Mouse (Mus musculus): ENCODE measurements around the gene Nle1.
"Not testable (repeated sequence)": the region's sequence is repeated elsewhere in the genome, so short reads cannot be mapped to it uniquely, and the experiment has no call there.

Gene Nle1

GRCm38 (mm10) chr11:82907651-82908607 is at the start of gene Nle1:
Gene Nle1 (minus strand): TSS chr11:82908411.
- DNase-seq, result peak; percentile 96

GRCm38 (mm10) chr11:82956925-82957324 is 48.7 kb upstream of the Nle1 start:
- no peak for DNase-seq

- no peak for DNase-seq
Observed at GRCm38 (mm10) chr11:82954631-82955030, 46.4 kb upstream of the Nle1 start.

GRCm38 (mm10) chr11:82952612-82953542 is 44.7 kb upstream of the Nle1 start:
- DNase-seq, result peak; percentile 73

GRCm38 (mm10) chr11:82951865-82952611 is 43.8 kb upstream of the Nle1 start:
- DNase-seq, result peak; percentile 67

GRCm38 (mm10) chr11:82950736-82951481 is 42.7 kb upstream of the Nle1 start, which contains the start of gene Slfn5:
Gene Slfn5 (plus strand): TSS chr11:82951349.
- no peak for DNase-seq

- DNase-seq, result no peak
Observed at GRCm38 (mm10) chr11:82949036-82949435, 40.8 kb upstream of the Nle1 start.

GRCm38 (mm10) chr11:82947457-82947856 is 39.2 kb upstream of the Nle1 start:
- peak; percentile 59 for DNase-seq

- no peak for DNase-seq
Observed at GRCm38 (mm10) chr11:82945636-82946035, 37.4 kb upstream of the Nle1 start.

GRCm38 (mm10) chr11:82943336-82943735 is 35.1 kb upstream of the Nle1 start:
- DNase-seq, result peak; percentile 56

GRCm38 (mm10) chr11:82933186-82933585 is 25.0 kb upstream of the Nle1 start:
- DNase-seq, result no peak

GRCm38 (mm10) chr11:82931671-82932450 is 23.6 kb upstream of the Nle1 start:
- not testable (repeated sequence) for DNase-seq

GRCm38 (mm10) chr11:82931161-82931560 is 22.9 kb upstream of the Nle1 start:
- not testable (repeated sequence) for DNase-seq

- DNase-seq, result not testable (repeated sequence)
Observed at GRCm38 (mm10) chr11:82930391-82930955, 22.3 kb upstream of the Nle1 start.

GRCm38 (mm10) chr11:82929633-82929950 is 21.4 kb upstream of the Nle1 start:
- DNase-seq, result no peak

GRCm38 (mm10) chr11:82928897-82929632 is 20.9 kb upstream of the Nle1 start:
- no peak for DNase-seq

GRCm38 (mm10) chr11:82923910-82924309 is 15.7 kb upstream of the Nle1 start:
- DNase-seq, result not testable (repeated sequence)

- DNase-seq, result no peak
Observed at GRCm38 (mm10) chr11:82921691-82922090, 13.5 kb upstream of the Nle1 start.

- no peak for DNase-seq
Observed at GRCm38 (mm10) chr11:82920768-82921167, 12.6 kb upstream of the Nle1 start.
